Mouse (Mus musculus): ENCODE measurements around the gene Rnf187.

Gene Rnf187

GRCm38 (mm10) chr11:58897485-58897884 lies 41.2 kb downstream of the Rnf187 start:
- no peak for DNase-seq (ENCODE audit: low read depth)

DNA sequence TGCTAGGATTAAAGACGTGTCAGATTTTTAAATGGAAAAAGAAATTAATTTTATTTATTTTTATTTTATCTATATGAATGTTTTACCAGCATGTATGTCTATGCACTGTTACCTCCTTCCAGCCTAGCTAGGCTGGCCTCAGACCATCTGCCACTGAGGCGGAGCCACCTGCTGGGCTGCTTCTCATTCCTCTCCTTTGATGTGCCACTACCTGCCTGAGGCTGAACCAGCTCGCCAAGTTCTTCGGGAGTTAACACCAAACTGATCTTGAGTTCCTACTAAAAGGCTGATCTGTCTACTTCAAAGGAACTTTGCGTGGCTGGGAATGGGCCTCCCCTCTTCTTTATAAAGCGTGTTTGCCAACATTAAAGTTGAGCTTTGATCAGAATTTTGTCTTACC lies 44.3 kb downstream of the Rnf187 start:
- no peak for DNase-seq (ENCODE audit: low read depth)

- DNase-seq (ENCODE audit: low read depth), result no peak
These were observed 48.2 kb downstream of the Rnf187 start for GRCm38 (mm10) chr11:58890511-58890910.

DNA sequence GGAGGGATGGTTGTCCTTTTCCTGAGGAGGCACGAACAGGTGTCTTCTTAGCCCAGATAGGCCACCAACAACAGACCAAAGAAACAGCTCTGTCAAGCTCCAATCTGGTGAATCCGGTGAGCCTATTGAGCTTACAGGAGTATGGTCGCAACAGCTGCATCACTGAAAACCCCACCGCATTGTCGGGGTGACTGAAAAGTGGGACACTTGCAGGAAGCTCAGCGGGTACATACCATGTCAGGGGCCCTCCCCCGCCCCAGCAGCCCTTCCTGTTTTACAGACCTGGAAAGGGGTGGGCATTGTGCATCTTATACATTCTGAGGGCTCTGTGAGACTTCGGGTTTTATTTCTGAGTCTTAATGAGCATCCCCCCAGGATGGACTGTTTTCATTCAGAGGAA lies 55.0 kb downstream of the Rnf187 start:
- no peak for DNase-seq (ENCODE audit: low read depth)
